Mouse (Mus musculus) intestine, embryonic 16.5 days (tissue): ENCODE measurements around the gene Ndufa12. TPM values are rescaled to one million over a fixed set of nuclear protein-coding genes. Genes with fewer than 3 reads are reported as not detected.

Source experiments
- ATAC-seq: fragments of 200-750 bp; cut with Nextera tagmentation; 2 replicates; pipeline ENCODE4 v1.8.0; 2017; ENCODE audit warnings: moderate TSS enrichment, moderate library complexity
- H3K27ac ChIP-seq: fragments of 300-500 bp; sonication (generic); 2 replicates; pipeline ENCODE4 v1.5.1; 2014; ENCODE audit warnings: mild to moderate bottlenecking, low read length
- H3K27me3 ChIP-seq: fragments of 300-500 bp; sonication (generic); replicated peaks from 2 replicates; pipeline ENCODE4 v1.6.1; 2014; ENCODE audit warnings: low read length, control low read depth, mixed read lengths; ENCODE audit not compliant: control insufficient read depth, insufficient read depth
- H3K36me3 ChIP-seq: fragments of 300-500 bp; sonication (generic); 2 replicates; pipeline ENCODE4 v1.6.1; 2014; ENCODE audit warnings: low read length, control low read depth; ENCODE audit not compliant: control insufficient read depth, insufficient read depth
- H3K4me1 ChIP-seq: fragments of 300-500 bp; sonication (generic); 2 replicates; pipeline ENCODE4 v1.6.1; 2014; ENCODE audit warnings: low read length, control low read depth, mixed read lengths; ENCODE audit not compliant: control insufficient read depth, insufficient read depth
- H3K4me2 ChIP-seq: fragments of 300-500 bp; sonication (generic); 2 replicates; pipeline ENCODE4 v1.6.1; 2014; ENCODE audit warnings: low read depth, low read length, control low read depth
- H3K4me3 ChIP-seq: fragments of 300-500 bp; sonication (generic); 2 replicates; pipeline ENCODE4 v1.5.1; 2014; ENCODE audit warnings: mild to moderate bottlenecking, low read length
- H3K9ac ChIP-seq: fragments of 300-500 bp; sonication (generic); 2 replicates; pipeline ENCODE4 v1.6.1; 2014; ENCODE audit warnings: low read depth, low read length
- H3K9me3 ChIP-seq: fragments of 300-500 bp; sonication (generic); 2 replicates; pipeline ENCODE4 v1.6.1; 2016; ENCODE audit warnings: low read length, control low read depth; ENCODE audit not compliant: control insufficient read depth
- WGBS: fragments of 180-500 bp; shearing (Covaris S2); extraction: QIAGEN DNeasy Blood & Tissue Kit; methylation state at CpG from one replicate; pipeline ENCODE4 v1.1.7; 2014; 5-methylcytosine and 5-hydroxymethylcytosine counted together
- polyA plus RNA-seq: library from polyadenylated mRNA; unstranded; fragments of >200 nt; fragmentation: Nextera tagmentation; extraction: Ambion mirVana; gene quantifications from 2 replicates; pipeline ENCODE4 v1.2.1, GENCODE M21; 2015

Gene Ndufa12
- polyA plus RNA-seq, 1 experiment from 2014 or later: 411 TPM

DNA sequence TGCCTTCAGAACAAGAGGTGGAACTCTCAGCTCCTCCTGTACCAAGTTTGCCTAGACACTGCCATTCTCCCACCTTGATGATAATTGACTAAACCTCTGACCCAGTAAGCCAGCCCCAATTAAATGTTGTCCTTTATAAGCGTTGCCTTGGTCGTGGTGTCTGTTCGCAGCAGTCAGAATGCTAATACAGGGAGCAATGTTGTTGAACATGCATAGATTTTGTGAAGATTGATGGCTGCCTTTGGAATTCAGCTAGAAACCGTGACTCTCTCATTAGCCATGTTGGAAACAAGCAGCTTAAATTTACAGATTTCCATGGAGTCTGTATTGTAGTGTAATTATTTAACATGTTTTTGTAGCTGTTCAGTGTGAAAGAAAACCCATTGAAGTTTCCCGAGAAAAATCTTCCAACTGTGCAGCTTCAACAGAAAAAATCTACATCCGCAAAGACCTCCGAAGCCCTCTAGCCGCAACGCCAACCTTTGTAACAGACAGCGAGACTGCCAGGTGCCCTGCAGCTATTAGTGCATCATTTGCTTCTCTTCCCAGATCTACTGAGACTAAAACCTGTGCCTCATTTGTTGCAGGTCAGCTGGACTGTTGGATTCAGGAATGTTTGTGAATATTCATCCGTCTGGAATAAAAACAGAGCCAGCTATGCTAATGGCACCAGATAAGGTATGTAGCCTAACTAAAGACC lies 31.3 kb upstream of the Ndufa12 start:
- peaks cover 18% of the 10 kb centered on the region for H3K36me3 ChIP-seq
- 90% methylated on average over 11 of the region's 11 CpGs for WGBS
- 0 out of 2 replicates have a peak, but pooled peaks cover 5% of the 10 kb centered on the region for H3K9me3 ChIP-seq
- H3K9ac ChIP-seq: no peak overlapping the region
- no peak overlapping the region for H3K4me3 ChIP-seq
- H3K4me1 ChIP-seq: peaks cover 6% of the 10 kb centered on the region; the same call in 1 of the 2 replicates
- no peak overlapping the region for H3K27ac ChIP-seq
- no peak for ATAC-seq
- no peaks in the 10 kb centered on the region for H3K27me3 ChIP-seq
- H3K4me2 ChIP-seq: no peak overlapping the region

DNA sequence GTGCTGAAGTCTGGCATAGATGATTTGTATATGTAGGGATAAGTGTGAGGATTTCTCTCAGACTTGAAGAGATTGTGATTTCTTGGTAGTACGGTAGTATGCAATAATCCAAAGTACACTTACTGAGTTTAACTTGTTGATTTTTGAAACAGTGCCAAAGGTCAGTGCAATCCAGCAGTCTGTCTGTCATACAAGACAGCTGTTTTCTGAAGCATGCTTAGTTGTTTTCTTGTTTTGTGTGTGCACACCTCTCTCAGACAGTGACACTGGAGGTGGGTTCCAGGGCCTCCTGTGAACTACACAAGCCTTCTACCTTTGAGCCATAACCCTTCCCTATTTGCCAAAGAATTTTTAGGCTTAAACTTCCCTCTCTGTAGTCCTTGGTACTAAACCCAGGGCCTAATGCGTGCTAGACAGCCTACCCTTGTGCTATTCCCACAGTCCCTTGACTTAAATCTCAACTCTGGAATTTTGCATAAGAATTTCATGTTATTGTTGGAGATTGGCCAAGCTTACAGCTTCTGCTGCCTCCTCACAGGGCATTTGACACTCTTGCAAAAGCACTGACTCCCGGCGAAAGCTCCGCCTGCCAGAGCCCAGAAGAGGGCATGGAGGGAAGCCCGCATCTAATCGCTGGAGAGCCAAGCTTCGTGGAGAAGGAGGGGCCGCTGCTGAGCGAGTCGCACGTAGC lies 26.9 kb upstream of the Ndufa12 start:
- Histone ChIP-seq H3K27me3 (no peaks in the 10 kb centered on the region), H3K4me2 (no peak overlapping the region), H3K36me3 (peaks cover 19% of the 10 kb centered on the region), H3K9me3 (0 out of 2 replicates have a peak, but pooled peaks cover 5% of the 10 kb centered on the region), H3K4me1 (peaks cover 6% of the 10 kb centered on the region; the same call in 1 of the 2 replicates), H3K4me3 (no peak overlapping the region), H3K27ac (peak overlapping the region; percentile 60), H3K9ac (no peak overlapping the region)
- WGBS: 48% methylated on average over 12 of the region's 12 CpGs
- ATAC-seq: peak; percentile 85

DNA sequence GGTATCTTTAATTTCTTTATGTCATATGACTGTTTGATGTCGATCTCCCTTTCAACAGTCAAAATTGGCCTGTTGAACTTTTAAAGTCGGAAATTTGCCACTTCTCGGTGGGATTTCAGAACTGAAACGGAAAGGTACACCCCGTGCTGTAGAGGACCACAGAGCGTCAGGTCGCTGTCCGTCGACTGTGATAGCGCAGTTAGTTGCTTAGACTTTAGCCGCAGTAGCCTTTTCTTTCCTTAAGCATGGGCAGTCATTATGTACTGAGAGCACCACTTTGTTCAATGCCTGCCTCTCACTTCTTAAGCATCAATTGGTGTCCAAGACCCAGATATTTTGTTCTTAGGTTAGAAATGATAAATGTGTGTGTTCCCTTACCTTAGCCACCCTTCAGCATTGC lies 26.4 kb upstream of the Ndufa12 start:
- Histone ChIP-seq H3K27me3 (no peaks in the 10 kb centered on the region), H3K36me3 (peaks cover 19% of the 10 kb centered on the region), H3K4me2 (no peak overlapping the region), H3K9me3 (0 out of 2 replicates have a peak, but pooled peaks cover 5% of the 10 kb centered on the region), H3K4me3 (no peak overlapping the region), H3K4me1 (peaks cover 6% of the 10 kb centered on the region; the same call in 1 of the 2 replicates), H3K27ac (peak overlapping the region; percentile 60), H3K9ac (no peak overlapping the region)
- WGBS: 78% methylated on average over 11 of the region's 11 CpGs
- ATAC-seq: no peak

DNA sequence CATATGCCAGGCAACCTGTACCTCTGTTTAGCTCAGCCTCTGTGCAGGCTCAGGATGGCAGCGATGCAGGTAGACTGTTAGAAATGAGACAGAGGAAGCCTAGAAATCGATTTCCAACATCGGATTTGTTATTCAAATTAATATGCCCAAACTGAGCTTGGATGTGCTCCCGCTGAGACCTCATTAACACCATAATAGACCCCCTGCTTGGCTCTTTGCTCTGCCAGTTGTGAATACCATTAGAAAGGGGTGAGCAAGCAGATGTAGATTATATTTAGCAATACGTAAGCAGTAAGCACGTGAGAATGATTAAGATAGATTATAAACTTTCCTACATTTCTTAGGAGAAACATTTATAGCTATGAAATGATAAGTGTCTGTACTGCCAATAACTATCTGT lies 25.8 kb upstream of the Ndufa12 start:
- H3K9me3 ChIP-seq: 0 out of 2 replicates have a peak, but pooled peaks cover 5% of the 10 kb centered on the region
- H3K27ac ChIP-seq: no peak overlapping the region
- peaks cover 6% of the 10 kb centered on the region; the same call in 1 of the 2 replicates for H3K4me1 ChIP-seq
- ATAC-seq: no peak
- no peak overlapping the region for H3K4me3 ChIP-seq
- 77% methylated on average over 6 of the region's 6 CpGs for WGBS
- no peaks in the 10 kb centered on the region for H3K27me3 ChIP-seq
- no peak overlapping the region for H3K9ac ChIP-seq
- H3K4me2 ChIP-seq: no peak overlapping the region
- H3K36me3 ChIP-seq: peaks cover 19% of the 10 kb centered on the region

DNA sequence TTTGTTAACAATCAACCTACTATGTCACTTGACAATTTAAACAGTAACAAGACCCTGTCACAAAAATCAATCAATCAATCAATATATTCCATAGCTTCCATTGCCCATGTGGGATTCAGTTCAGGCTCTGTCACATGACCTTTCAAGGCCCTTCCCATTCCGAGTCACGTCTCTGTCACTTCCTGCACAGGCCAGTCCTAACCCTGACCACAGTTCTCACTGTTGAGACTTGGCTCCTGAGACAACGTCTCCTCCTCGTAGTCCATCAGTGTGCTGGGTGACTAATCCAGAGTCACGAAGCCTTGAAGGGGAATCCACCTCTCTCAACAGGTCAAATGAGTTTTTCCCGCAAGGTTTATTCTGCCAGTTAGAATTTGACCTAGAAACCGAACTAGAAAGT lies 23.9 kb upstream of the Ndufa12 start:
- 84% methylated on average over 7 of the region's 7 CpGs for WGBS
- Histone ChIP-seq H3K9me3 (0 out of 2 replicates have a peak, but pooled peaks cover 5% of the 10 kb centered on the region), H3K27ac (no peak overlapping the region)

DNA sequence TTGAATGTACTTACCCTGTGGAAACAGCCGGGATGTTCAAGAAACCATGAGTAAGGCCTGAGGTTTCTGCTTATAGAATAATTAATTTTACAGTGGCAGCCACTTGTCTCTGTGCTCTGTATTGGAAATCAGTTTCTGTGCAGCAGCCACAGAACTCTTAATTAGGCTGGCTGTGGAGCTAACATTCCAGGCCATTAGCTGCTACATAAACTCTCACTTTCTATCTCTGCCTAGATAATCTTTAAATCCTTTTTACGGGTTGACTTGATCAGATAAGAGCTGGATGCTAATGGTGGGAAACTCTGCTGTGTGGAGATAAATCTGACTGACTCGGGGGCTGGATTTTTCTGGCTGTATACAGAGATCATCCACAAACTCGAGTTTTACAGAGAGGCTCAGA lies 15.3 kb upstream of the Ndufa12 start:
- 44% methylated on average over 4 of the region's 4 CpGs for WGBS
- ATAC-seq: no peak
- Histone ChIP-seq H3K9me3 (no peaks in the 10 kb centered on the region), H3K27ac (no peak overlapping the region), H3K9ac (no peak overlapping the region), H3K36me3 (no peaks in the 10 kb centered on the region), H3K27me3 (no peaks in the 10 kb centered on the region), H3K4me3 (no peak overlapping the region), H3K4me2 (no peak overlapping the region), H3K4me1 (no peaks in the 10 kb centered on the region)

More for the DNA sequence above, 23.9 kb upstream of the Ndufa12 start:
- peaks cover 6% of the 10 kb centered on the region; the same call in 1 of the 2 replicates for H3K4me1 ChIP-seq
- ATAC-seq: no peak
- H3K36me3 ChIP-seq: peaks cover 14% of the 10 kb centered on the region
- no peaks in the 10 kb centered on the region for H3K27me3 ChIP-seq
- H3K9ac ChIP-seq: no peak overlapping the region
- no peak overlapping the region for H3K4me3 ChIP-seq
- H3K4me2 ChIP-seq: no peak overlapping the region

DNA sequence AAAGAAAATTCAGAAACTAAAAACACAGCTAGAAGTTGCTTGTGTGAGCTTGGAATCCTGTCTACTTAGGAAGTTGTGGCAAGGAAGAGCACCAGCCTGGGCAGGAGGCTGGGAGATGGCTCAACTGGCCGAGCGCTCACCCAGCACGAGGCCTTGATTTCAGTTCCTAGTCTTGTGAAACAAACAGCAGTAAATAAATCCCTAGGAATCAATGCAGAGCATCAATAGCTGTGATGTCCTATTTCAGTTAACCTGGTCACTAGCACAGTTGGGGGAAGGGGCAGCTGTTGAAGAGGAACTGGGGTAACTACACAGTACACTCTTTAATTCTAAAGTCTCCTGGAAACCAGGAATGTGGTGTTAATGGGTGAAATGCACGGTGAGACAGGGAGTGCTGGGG lies 6.5 kb downstream of the Ndufa12 start:
- Histone ChIP-seq H3K9ac (no peak overlapping the region), H3K27me3 (no peaks in the 10 kb centered on the region), H3K4me1 (no peaks in the 10 kb centered on the region), H3K9me3 (no peaks in the 10 kb centered on the region), H3K27ac (no peak overlapping the region), H3K4me2 (no peak overlapping the region), H3K4me3 (no peak overlapping the region), H3K36me3 (peaks cover 14% of the 10 kb centered on the region)
- 88% methylated on average over 4 of the region's 4 CpGs for WGBS
- no peak for ATAC-seq

DNA sequence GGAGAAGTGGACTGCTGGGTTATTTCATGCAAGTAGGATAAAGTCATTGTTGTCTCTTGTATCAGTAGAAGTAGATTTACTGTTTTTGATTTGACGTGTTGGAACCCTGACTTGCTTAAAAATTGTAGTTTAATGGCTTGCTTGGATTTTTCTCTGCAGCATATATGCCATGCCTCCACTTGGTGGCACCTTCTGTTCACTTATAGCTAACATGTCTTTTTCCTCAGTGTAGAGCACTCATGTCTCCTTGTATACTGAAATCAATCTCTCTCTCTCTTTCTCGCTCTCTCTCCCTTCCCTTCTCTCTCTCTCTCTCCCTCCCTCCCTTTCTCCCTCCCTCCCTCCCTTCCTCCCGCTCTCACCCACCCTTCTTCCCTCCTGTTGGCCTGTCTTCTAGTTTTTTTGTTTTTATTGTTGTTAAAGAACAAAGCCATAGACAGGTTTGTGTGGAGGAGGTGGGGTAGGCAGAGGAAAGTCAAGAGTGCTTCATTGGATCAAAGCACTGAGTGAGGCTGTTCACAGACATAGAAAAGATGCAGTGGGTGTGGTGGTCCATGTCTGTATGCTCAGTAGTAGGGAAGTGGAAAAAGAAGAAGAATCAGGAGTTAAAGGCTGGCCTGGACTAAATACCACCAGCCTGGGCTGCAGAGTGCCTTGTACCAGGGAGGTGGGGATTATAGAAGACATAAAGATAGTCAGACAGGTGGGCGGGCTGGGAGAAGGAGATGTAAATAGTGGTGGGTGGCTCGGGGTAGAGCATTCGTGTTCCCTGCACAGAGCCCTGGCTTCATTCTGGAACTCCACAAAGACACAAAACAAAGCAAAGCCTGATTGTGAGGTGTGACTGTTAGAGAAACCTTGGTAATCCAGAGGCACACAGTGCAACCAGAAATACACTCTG lies 12.4 kb downstream of the Ndufa12 start:
- no peak overlapping the region for H3K9ac ChIP-seq
- 68% methylated on average over 6 of the region's 6 CpGs for WGBS
- H3K4me1 ChIP-seq: no peaks in the 10 kb centered on the region
- peaks cover 13% of the 10 kb centered on the region; the same call in 1 of the 2 replicates for H3K36me3 ChIP-seq
- H3K4me2 ChIP-seq: no peak overlapping the region
- H3K27me3 ChIP-seq: no peaks in the 10 kb centered on the region
- no peak overlapping the region for H3K27ac ChIP-seq
- no peak for ATAC-seq
- H3K4me3 ChIP-seq: no peak overlapping the region
- no peaks in the 10 kb centered on the region for H3K9me3 ChIP-seq

DNA sequence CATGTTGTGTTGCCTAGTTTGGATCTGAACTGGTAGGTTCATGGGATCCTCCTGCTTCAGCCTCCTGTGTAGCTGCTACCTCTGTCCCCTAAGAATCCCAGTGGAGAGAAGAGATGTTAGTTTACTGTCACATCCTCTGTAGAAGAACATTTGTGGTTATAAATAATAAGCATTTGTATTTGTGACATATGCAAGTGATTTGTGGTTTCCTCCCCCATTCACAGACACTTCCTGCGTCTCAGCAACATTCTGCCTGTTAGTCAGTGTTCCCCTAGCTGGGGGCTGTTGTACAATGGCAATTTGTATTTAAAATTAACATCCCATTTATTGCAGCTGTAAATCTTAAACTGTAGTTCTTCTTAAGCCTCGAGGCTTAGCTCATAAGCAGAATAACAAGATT lies 13.2 kb downstream of the Ndufa12 start:
- Histone ChIP-seq H3K9ac (no peak overlapping the region), H3K9me3 (no peaks in the 10 kb centered on the region), H3K4me2 (no peak overlapping the region), H3K4me1 (no peaks in the 10 kb centered on the region), H3K27ac (no peak overlapping the region), H3K36me3 (peaks cover 13% of the 10 kb centered on the region; the same call in 1 of the 2 replicates), H3K27me3 (no peaks in the 10 kb centered on the region), H3K4me3 (no peak overlapping the region)
- ATAC-seq: no peak
- WGBS: 54% methylated on average over 2 of the region's 2 CpGs
